Mouse (Mus musculus): Measurements from ENCODE around the gene Ndufc1. TPM values are rescaled to one million over a fixed set of nuclear protein-coding genes. Genes with fewer than 3 reads are reported as not detected.
"Not testable (repeated sequence)": the region's sequence is repeated elsewhere in the genome, so short reads cannot be mapped to it uniquely, and the experiment has no call there.

The Ndufc1 gene
- polyA plus RNA-seq, 1 experiment, result 126 TPM

GRCm38 (mm10) chr3:51373544-51373943 is 35.2 kb downstream of the Ndufc1 start:
- WGBS, result 62% methylated on average over 5 of the region's 5 CpGs

GRCm38 (mm10) chr3:51372883-51373282 is 35.9 kb downstream of the Ndufc1 start:
- 12% methylated on average over 5 of the region's 5 CpGs for WGBS

More at GRCm38 (mm10) chr3:51373544-51373943, 35.2 kb downstream of the Ndufc1 start:
- DNase-seq (ENCODE audit: low read depth, low spot score), result no peak

GRCm38 (mm10) chr3:51371826-51372225 is 37.0 kb downstream of the Ndufc1 start:
- WGBS, result 76% methylated on average over 2 of the region's 2 CpGs
- no peak for DNase-seq (ENCODE audit: low read depth, low spot score)

More at GRCm38 (mm10) chr3:51372883-51373282, 35.9 kb downstream of the Ndufc1 start:
- no peak for DNase-seq (ENCODE audit: low read depth, low spot score)

- 65% methylated on average over 4 of the region's 4 CpGs for WGBS
- no peak for DNase-seq (ENCODE audit: low read depth, low spot score)
Measured at GRCm38 (mm10) chr3:51368011-51368410, 40.8 kb downstream of the Ndufc1 start.

GRCm38 (mm10) chr3:51366926-51367325 is 41.9 kb downstream of the Ndufc1 start:
- 74% methylated on average over 4 of the region's 4 CpGs for WGBS

GRCm38 (mm10) chr3:51365517-51365882 is 43.3 kb downstream of the Ndufc1 start:
- no peak for DNase-seq (ENCODE audit: low read depth, low spot score)
- WGBS, result 4% methylated on average over 3 of the region's 3 CpGs

More at GRCm38 (mm10) chr3:51366926-51367325, 41.9 kb downstream of the Ndufc1 start:
- no peak for DNase-seq (ENCODE audit: low read depth, low spot score)

GRCm38 (mm10) chr3:51364703-51365516 is 43.9 kb downstream of the Ndufc1 start:
- no peak for DNase-seq (ENCODE audit: low read depth, low spot score)
- WGBS, result 7% methylated on average over 31 of the region's 31 CpGs

- 38% methylated on average over 9 of the region's 9 CpGs for WGBS
Measured at GRCm38 (mm10) chr3:51361066-51361465, 47.7 kb downstream of the Ndufc1 start.

GRCm38 (mm10) chr3:51359558-51360307 is 49.1 kb downstream of the Ndufc1 start:
- 70% methylated on average over 14 of the region's 14 CpGs for WGBS
- DNase-seq (ENCODE audit: low read depth, low spot score), result no peak

More at GRCm38 (mm10) chr3:51361066-51361465, 47.7 kb downstream of the Ndufc1 start:
- DNase-seq (ENCODE audit: low read depth, low spot score), result no peak

GRCm38 (mm10) chr3:51358660-51359557 is 49.9 kb downstream of the Ndufc1 start:
- 2% methylated on average over 50 of the region's 50 CpGs for WGBS
- DNase-seq (ENCODE audit: low read depth, low spot score), result no peak

GRCm38 (mm10) chr3:51358181-51358580 is 50.6 kb downstream of the Ndufc1 start:
- DNase-seq (ENCODE audit: low read depth, low spot score), result no peak
- WGBS, result 3% methylated on average over 15 of the region's 15 CpGs

- no peak for DNase-seq (ENCODE audit: low read depth, low spot score)
- 26% methylated on average over 14 of the region's 14 CpGs for WGBS
Measured at GRCm38 (mm10) chr3:51357624-51358023, 51.2 kb downstream of the Ndufc1 start.

GRCm38 (mm10) chr3:51357078-51357477 is 51.7 kb downstream of the Ndufc1 start:
- DNase-seq (ENCODE audit: low read depth, low spot score), result no peak
- 25% methylated on average over 5 of the region's 5 CpGs for WGBS

- WGBS, result 89% methylated on average over 6 of the region's 6 CpGs
- DNase-seq (ENCODE audit: low read depth, low spot score), result not testable (repeated sequence)
Measured at GRCm38 (mm10) chr3:51354956-51355355, 53.8 kb downstream of the Ndufc1 start.

Other genes with a start within 250 kb of the Ndufc1 start
- 33.6 and 37.0 TPM in 2 replicates for gene Noct, start 184.5 kb downstream of the Ndufc1 start, polyA plus RNA-seq (2012; rRNA removed)
- 19.9 and 27.6 TPM in 2 replicates for gene Elf2, start 68.3 kb downstream of the Ndufc1 start, polyA plus RNA-seq (2012; rRNA removed)
- gene Mgarp, start 12.2 kb downstream of the Ndufc1 start, polyA plus RNA-seq (2012; rRNA removed), result 0.69 and 0.72 TPM in 2 replicates
- 3.4 and 3.9 TPM in 2 replicates for gene Naa15, start 6.2 kb upstream of the Ndufc1 start, polyA plus RNA-seq (2012; rRNA removed)
- 5.1 and 7.1 TPM in 2 replicates for gene Rab33b, start 74.9 kb upstream of the Ndufc1 start, polyA plus RNA-seq (2012; rRNA removed)
- 7.5 and 14.2 TPM in 2 replicates for gene Setd7, start 151.9 kb upstream of the Ndufc1 start, polyA plus RNA-seq (2012; rRNA removed)

All from large intestine, adult 2 months (tissue).